Mouse (Mus musculus): ENCODE measurements around the gene Gm6993.

Gm6993 gene

GRCm38 (mm10) chr12:31241595-31242342 lies 1.2 kb downstream of the Gm6993 start:
- no peak for DNase-seq

DNA sequence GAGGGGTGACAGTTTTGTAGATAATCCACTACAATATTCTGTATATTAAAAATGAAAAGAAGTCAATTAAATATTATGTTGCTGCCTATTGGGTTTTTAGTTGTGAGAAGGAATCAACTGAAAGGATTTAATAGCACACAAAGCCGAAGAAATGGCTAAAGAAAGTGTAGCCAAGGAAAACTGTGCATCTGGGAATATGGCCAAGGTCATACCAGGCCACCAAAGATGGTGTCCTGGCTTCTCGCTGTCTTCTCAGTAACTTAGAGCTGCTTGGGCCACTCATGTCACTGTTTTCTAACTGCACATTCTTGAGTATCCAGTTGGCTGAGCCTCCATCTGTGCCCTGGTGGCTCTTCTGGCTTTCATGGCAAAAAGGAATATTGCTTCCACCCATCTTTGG lies 3.4 kb downstream of the Gm6993 start:
- no peak for DNase-seq

DNA sequence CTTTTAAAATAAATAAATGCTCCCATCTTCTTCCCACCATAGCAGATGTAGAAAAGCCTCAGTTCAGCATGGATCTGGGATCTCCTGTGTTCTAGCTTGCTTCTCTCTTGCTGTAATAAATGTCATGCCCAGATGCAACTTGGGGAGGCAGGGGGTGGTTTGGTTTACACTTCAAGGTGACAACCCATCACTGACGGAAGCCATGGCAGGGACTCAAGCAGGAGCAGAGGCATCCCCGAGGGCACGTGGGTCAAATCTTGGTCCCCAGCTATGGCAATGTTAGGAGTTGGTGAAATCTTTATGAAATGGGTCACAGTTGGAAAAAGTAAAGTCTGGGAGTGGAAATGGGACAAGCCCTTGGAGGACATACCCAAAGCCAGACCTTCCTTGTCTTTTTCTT lies 4.1 kb downstream of the Gm6993 start:
- DNase-seq, result no peak

GRCm38 (mm10) chr12:31246153-31246552 lies 5.6 kb downstream of the Gm6993 start:
- DNase-seq, result no peak

- DNase-seq, result no peak
Observed at GRCm38 (mm10) chr12:31246615-31247014, 6.0 kb downstream of the Gm6993 start.

- peak; percentile 61 for DNase-seq
Observed at GRCm38 (mm10) chr12:31248165-31248564, 7.6 kb downstream of the Gm6993 start.

- DNase-seq, result no peak
Observed at GRCm38 (mm10) chr12:31248681-31249080, 8.1 kb downstream of the Gm6993 start.

DNA sequence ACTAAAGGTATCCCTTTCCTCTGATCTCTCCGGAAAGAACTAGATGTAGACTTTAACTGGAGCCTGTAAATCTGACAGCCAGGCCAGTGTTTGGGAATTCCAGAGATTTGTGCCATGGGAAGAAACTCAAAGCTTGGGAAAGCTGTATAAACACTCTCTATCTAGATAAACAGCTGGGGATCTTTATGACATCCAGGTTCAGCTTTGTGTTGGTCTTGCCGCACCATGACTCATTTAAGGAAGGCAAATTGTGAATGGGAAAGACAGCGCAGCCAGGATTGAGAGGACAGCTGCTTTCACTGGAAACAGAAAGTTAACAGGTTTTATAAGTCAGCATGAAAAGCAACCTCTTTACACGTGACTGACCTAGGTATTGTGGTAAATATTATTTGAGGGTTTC lies 11.7 kb downstream of the Gm6993 start:
- DNase-seq, result no peak

- no peak for DNase-seq
Observed at GRCm38 (mm10) chr12:31254978-31255377, 14.4 kb downstream of the Gm6993 start.

GRCm38 (mm10) chr12:31256121-31256903 lies 15.7 kb downstream of the Gm6993 start:
- peak; percentile 84 for DNase-seq

GRCm38 (mm10) chr12:31261882-31262281 lies 21.3 kb downstream of the Gm6993 start:
- no peak for DNase-seq

GRCm38 (mm10) chr12:31263921-31264320 lies 23.4 kb downstream of the Gm6993 start:
- DNase-seq, result peak; percentile 85

- DNase-seq, result peak; percentile 92
Observed at GRCm38 (mm10) chr12:31265005-31265721, 24.6 kb downstream of the Gm6993 start, which contains the start of gene Lamb1. Gene Lamb1 (plus strand): TSS chr12:31265234.

DNA sequence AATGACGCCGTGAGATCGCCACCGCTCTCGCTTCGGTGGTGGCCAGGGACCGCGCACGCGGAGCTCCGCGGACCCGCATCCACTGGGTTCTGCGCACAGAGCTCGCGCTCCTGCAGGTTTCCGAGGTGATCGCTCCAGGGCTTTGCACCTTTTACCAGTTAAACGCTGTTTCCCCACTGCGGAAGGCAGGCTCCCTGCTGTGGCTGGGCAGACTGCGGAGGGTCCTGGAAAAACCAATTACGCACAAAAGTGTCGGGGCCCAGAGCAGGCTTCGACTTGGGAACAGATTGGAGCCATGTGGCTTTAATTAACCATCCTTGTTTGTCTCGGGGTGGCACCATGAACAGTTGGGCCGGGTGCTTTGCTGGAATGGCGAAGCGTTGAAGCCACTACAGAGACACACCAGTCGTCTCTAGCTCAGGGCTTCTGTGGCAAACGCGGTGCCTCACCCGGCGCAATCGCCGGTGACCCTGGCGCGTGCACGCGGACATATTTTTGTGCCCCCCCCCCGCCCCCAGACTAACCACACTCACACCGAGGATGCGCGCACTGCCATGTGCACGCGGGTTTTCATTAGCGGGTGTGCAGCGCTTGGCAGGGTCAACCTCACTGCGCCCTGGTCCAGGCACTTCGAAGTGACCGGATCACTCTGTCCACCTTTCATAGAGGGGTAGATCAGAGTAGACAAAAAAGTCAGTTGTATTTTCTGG lies 25.3 kb downstream of the Gm6993 start:
- peak; percentile 52 for DNase-seq

- DNase-seq, result peak; percentile 47
Observed at GRCm38 (mm10) chr12:31266686-31267085, 26.1 kb downstream of the Gm6993 start.

- DNase-seq, result no peak
Observed at GRCm38 (mm10) chr12:31267363-31267762, 26.8 kb downstream of the Gm6993 start.

DNA sequence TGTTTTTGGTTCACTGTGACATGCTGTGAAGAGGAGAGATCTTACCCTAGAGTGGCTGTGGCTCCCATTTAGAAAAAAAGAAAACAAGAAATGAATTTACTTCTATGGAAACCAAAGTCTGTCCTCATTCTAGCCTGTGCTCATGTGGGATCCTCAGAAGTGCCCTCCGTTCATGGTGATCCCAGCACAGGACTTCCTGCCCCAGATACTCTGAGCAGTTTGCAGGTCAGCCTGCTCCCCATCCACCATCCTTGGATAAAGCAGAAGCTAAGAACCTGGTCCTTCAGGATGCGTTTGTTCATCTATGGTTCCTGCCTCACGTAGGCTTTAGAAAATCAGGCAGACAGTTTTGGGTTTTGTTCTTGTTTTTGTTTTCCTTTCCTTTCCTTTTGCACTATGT lies 27.7 kb downstream of the Gm6993 start:
- no peak for DNase-seq

DNA sequence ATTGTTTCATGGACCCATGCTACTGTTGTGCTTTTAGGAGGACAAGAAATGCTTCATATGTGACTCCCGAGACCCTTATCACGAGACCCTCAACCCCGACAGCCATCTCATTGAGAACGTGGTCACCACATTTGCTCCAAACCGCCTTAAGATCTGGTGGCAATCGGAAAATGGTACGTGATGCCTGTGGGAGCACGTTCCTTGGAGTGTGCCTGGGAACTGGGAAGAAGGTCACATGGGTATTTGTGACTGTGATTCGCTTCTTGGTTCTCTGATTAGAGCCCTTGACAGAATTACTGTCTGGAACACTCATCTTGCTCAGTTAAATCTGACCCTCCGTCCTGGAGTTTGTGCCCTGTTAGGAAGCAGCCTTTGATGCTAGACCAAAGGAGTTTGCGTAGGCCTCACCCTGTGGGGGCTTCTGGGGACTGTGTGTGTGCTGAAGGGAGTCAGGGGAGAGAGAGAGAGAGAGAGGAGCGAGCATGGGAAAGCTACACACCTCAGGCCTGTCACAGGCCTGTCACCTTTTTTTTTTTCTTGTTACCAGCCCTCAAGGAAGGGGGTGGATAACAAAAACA lies 28.5 kb downstream of the Gm6993 start:
- no peak for DNase-seq

GRCm38 (mm10) chr12:31270361-31270760 lies 29.8 kb downstream of the Gm6993 start:
- DNase-seq, result no peak

DNA sequence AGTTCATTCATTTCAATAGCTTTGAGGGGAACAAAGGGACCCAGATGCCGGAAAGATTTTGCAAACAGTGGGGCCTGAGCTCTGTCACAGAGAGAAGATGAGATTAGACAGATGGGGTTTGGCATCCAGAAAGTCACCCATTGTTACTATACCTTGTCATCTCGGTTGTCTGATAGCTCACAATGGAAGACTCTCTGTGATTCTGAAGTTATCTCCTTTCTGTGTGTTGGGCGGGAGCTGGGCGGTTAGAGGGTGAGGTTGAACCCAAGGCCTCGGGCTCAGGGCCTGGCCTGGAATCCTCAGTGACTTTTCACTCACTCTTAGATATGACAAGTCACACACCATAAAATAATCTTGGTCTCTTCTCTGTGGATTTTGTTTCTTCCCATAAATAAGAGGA lies 30.2 kb downstream of the Gm6993 start:
- DNase-seq, result no peak

DNA sequence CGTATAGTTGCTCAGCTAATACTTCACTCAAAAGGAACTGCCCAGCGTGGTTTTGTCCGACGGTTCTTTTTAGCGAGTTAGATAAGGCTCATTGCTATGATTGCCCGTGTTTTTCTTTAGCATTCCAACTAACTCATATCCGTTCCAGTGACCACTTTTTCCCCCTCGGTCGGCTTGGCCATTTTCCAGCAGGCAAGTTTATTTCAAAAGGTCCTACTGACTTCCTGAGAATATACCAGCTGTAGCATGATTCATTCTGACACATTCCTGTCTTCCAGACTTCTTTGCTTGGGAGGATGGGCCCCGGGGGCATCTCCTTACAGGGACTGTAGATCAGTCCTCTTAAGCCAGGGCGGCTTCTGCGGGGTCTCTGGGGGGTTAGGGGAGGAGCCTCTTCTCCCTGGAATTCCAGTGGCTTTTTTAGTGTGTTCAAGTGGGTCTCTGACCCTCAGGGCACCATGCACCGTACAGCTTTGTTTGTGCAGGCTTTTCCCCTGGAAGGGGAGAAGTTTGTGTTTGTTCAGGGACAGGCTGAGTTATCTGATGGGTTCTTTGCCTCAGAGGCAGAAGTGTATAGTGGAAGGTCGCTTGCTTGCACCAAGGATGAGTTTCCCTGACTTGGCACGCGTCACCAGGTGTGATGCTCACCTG lies 30.9 kb downstream of the Gm6993 start:
- peak; percentile 90 for DNase-seq

All from kidney, postnatal 14 days (tissue).